Mouse (Mus musculus): ENCODE results near the gene Ankrd33b. TPM values are rescaled to one million over a fixed set of nuclear protein-coding genes. Genes with fewer than 3 reads are reported as not detected.

The Ankrd33b gene
- polyA plus RNA-seq, 2 experiments = 0.52 to 0.59 TPM

DNA sequence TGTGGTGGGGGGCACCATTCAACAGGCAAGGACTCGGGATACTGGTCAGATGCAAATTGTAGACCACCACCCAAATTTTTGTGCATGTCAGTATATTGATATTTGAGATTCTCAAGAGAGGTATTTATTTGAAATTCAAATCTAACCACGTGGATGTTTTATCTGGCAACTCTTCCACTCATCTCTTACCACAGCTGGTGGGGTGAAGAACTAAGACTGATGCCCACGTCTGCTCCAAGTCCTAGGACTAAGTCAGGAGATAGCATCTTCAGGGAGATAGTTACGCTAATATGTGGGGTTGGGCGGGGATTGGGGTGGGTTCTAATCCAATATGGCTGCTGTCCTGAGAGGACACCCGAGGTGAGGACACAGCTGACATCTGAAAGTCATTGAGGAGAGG is 44.9 kb upstream of the Ankrd33b start:
- Histone ChIP-seq H3K36me3 (ENCODE audit: control insufficient read depth, insufficient read depth, low read length) (no peaks in the 10 kb centered on the region), H3K9ac (ENCODE audit: low read depth, low read length, severe bottlenecking) (no peak overlapping the region), H3K27ac (replicated peaks; ENCODE audit: low read depth, low read length) (no peak overlapping the region), H3K4me3 (replicated peaks; ENCODE audit: low read length) (no peak overlapping the region), H3K9me3 (ENCODE audit: control insufficient read depth, low read length) (no peaks in the 10 kb centered on the region), H3K4me1 (ENCODE audit: control insufficient read depth, insufficient read depth, low read length) (no peaks in the 10 kb centered on the region), H3K4me2 (replicated peaks; ENCODE audit: low read depth, low read length, severe bottlenecking) (no peak overlapping the region), H3K27me3 (ENCODE audit: control insufficient read depth, insufficient read depth, low read length) (no peaks in the 10 kb centered on the region)
- ATAC-seq (ENCODE audit: low FRiP score, low read depth) = no peak
- no peak for DNase-seq (ENCODE audit: low spot score)
- TF ChIP-seq POLR2A (IDR thresholded peaks at IDR 0.05; ENCODE audit: borderline replicate concordance, extremely low read depth, insufficient read depth, insufficient read length) = no peak
- WGBS = 84% methylated on average over 6 of the region's 6 CpGs

DNA sequence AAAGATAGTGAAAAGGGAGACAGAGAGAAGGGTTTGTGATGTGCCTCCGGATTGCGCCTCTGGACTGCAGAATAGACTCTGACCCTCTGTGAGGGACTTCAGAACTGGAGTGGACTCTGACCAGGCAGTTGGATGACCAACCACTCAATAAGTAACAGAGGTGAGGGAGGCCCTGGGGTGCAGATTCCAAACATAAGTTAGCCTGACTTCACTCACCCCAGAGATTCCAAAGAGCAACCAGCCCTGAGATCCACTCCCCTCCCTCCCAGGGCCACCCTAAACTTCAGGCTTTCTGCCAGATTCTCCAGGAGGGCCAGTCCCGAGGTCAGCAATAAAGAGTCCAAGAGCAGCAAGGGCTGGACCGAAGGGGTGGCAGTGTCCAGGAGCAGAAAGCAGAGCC is 40.0 kb upstream of the Ankrd33b start:
- Histone ChIP-seq H3K9me3 (ENCODE audit: control insufficient read depth, low read length) (no peaks in the 10 kb centered on the region), H3K9ac (ENCODE audit: low read depth, low read length, severe bottlenecking) (no peak overlapping the region), H3K4me1 (ENCODE audit: control insufficient read depth, insufficient read depth, low read length) (no peaks in the 10 kb centered on the region), H3K27me3 (ENCODE audit: control insufficient read depth, insufficient read depth, low read length) (no peaks in the 10 kb centered on the region), H3K4me3 (replicated peaks; ENCODE audit: low read length) (no peak overlapping the region), H3K27ac (replicated peaks; ENCODE audit: low read depth, low read length) (no peak overlapping the region), H3K4me2 (replicated peaks; ENCODE audit: low read depth, low read length, severe bottlenecking) (no peak overlapping the region), H3K36me3 (ENCODE audit: control insufficient read depth, insufficient read depth, low read length) (no peaks in the 10 kb centered on the region)
- ATAC-seq (ENCODE audit: low FRiP score, low read depth) (no peak), DNase-seq (ENCODE audit: low spot score) (no peak)
- no peak for TF ChIP-seq POLR2A (IDR thresholded peaks at IDR 0.05; ENCODE audit: borderline replicate concordance, extremely low read depth, insufficient read depth, insufficient read length)
- WGBS = 72% methylated on average over 4 of the region's 4 CpGs

DNA sequence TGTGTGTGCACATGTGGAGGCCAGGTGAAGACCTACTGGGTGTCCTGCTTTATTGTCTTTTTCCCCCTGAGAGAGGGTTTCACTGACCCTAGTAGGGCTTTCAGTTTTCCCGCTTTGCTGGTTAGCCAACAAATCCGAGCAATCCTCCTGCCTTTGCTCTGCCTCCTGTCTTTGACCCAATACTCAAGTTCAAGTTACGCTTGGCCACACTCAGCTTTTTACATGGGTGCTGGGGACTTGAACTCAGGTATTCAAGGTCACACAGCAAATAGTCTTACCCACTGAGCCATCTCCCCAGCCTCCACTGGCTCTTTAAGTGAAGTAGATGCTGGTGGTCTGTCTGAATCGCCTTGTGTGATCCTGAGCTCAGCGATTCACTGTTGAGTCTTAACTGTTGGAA is 39.4 kb upstream of the Ankrd33b start:
- Histone ChIP-seq H3K9me3 (ENCODE audit: control insufficient read depth, low read length) (no peaks in the 10 kb centered on the region), H3K4me1 (ENCODE audit: control insufficient read depth, insufficient read depth, low read length) (no peaks in the 10 kb centered on the region), H3K27ac (replicated peaks; ENCODE audit: low read depth, low read length) (no peak overlapping the region), H3K4me2 (replicated peaks; ENCODE audit: low read depth, low read length, severe bottlenecking) (no peak overlapping the region), H3K36me3 (ENCODE audit: control insufficient read depth, insufficient read depth, low read length) (no peaks in the 10 kb centered on the region), H3K4me3 (replicated peaks; ENCODE audit: low read length) (no peak overlapping the region), H3K27me3 (ENCODE audit: control insufficient read depth, insufficient read depth, low read length) (no peaks in the 10 kb centered on the region), H3K9ac (ENCODE audit: low read depth, low read length, severe bottlenecking) (no peak overlapping the region)
- 85% methylated on average over 5 of the region's 5 CpGs for WGBS
- TF ChIP-seq POLR2A (IDR thresholded peaks at IDR 0.05; ENCODE audit: borderline replicate concordance, extremely low read depth, insufficient read depth, insufficient read length) = no peak
- DNase-seq (ENCODE audit: low spot score) = no peak
- ATAC-seq (ENCODE audit: low FRiP score, low read depth) = no peak

DNA sequence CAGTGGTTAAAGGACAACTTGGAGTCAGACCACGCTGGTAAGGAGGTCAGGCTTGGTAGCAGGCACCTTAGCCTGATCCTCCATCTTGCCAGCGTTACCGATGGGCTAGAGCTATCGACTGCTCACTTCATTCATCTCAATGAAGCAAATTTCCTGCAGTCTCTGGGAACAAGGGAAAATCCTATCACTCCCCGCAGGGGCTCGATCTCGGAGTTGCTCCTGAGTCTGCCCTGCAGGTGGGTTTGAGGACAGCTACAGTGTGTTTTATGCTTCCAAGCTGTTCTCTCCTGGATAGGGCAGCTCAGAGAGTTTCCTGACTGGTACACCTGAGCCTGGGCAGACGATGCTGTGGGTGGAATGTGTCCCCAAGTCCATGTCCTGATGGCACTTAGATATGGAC is 36.8 kb upstream of the Ankrd33b start:
- Histone ChIP-seq H3K4me1 (ENCODE audit: control insufficient read depth, insufficient read depth, low read length) (no peaks in the 10 kb centered on the region), H3K4me2 (replicated peaks; ENCODE audit: low read depth, low read length, severe bottlenecking) (no peak overlapping the region), H3K27me3 (ENCODE audit: control insufficient read depth, insufficient read depth, low read length) (no peaks in the 10 kb centered on the region), H3K4me3 (replicated peaks; ENCODE audit: low read length) (no peak overlapping the region), H3K9me3 (ENCODE audit: control insufficient read depth, low read length) (no peaks in the 10 kb centered on the region), H3K27ac (replicated peaks; ENCODE audit: low read depth, low read length) (no peak overlapping the region), H3K9ac (ENCODE audit: low read depth, low read length, severe bottlenecking) (no peak overlapping the region), H3K36me3 (ENCODE audit: control insufficient read depth, insufficient read depth, low read length) (no peaks in the 10 kb centered on the region)
- ATAC-seq (ENCODE audit: low FRiP score, low read depth) (no peak), DNase-seq (ENCODE audit: low spot score) (no peak)
- 89% methylated on average over 8 of the region's 8 CpGs for WGBS
- no peak for TF ChIP-seq POLR2A (IDR thresholded peaks at IDR 0.05; ENCODE audit: borderline replicate concordance, extremely low read depth, insufficient read depth, insufficient read length)

DNA sequence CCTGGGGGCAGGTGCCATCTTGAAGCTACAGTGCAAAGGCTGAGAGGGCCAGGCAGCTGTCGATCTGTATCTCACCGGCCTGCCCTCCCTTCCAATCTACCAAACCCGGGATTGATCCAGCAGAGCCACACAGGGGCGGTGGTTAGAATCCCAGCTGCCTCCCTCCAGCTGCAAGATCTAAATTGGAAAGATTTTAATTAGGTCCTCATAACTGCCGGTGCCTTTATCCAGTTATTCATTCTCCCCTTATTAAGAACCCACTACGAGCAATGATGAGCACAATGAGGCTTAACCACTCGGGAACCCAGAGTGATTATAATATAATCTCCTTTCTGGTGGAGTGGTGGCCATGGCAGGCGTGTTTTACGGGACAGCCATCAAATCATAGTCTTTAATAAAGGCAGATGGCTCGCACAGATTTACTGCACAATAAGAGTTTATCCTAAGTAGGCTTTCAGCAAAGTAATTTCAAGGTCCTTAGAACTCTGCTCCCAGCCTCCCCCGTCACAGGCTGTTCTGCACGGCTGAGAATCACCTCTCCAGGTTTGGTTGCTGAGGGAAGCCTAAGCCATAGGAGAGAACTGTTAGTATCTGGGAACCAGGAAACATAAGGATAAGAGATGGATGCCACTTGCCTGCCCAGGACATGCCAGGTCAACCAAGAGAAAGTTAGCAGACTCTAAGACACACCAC is 34.8 kb upstream of the Ankrd33b start:
- no peak overlapping the region for H3K9ac ChIP-seq (ENCODE audit: low read depth, low read length, severe bottlenecking)
- no peaks in the 10 kb centered on the region for H3K36me3 ChIP-seq (ENCODE audit: control insufficient read depth, insufficient read depth, low read length)
- H3K27ac ChIP-seq (replicated peaks; ENCODE audit: low read depth, low read length) = no peak overlapping the region
- TF ChIP-seq POLR2A (IDR thresholded peaks at IDR 0.05; ENCODE audit: borderline replicate concordance, extremely low read depth, insufficient read depth, insufficient read length) = no peak
- no peak for DNase-seq (ENCODE audit: low spot score)
- WGBS = 55% methylated on average over 12 of the region's 12 CpGs
- no peak overlapping the region for H3K4me3 ChIP-seq (replicated peaks; ENCODE audit: low read length)
- no peak overlapping the region for H3K4me2 ChIP-seq (replicated peaks; ENCODE audit: low read depth, low read length, severe bottlenecking)
- no peaks in the 10 kb centered on the region for H3K9me3 ChIP-seq (ENCODE audit: control insufficient read depth, low read length)
- H3K4me1 ChIP-seq (ENCODE audit: control insufficient read depth, insufficient read depth, low read length) = no peaks in the 10 kb centered on the region
- no peak for ATAC-seq (ENCODE audit: low FRiP score, low read depth)
- no peaks in the 10 kb centered on the region for H3K27me3 ChIP-seq (ENCODE audit: control insufficient read depth, insufficient read depth, low read length)
